Mouse (Mus musculus) kidney, embryonic 16.5 days (tissue): ENCODE data around the gene 4930522H14Rik. TPM values are rescaled to one million over a fixed set of nuclear protein-coding genes. Genes with fewer than 3 reads are reported as not detected.

Source experiments
- ATAC-seq: fragments of 200-750 bp; cut with Nextera tagmentation; 2 replicates; pipeline ENCODE4 v1.8.0; 2017; ENCODE audit warnings: moderate TSS enrichment; ENCODE audit not compliant: low FRiP score, low TSS enrichment
- H3K27ac ChIP-seq: fragments of 300-500 bp; sonication (generic); 2 replicates; pipeline ENCODE4 v1.5.1; 2014; ENCODE audit warnings: low read length
- H3K27me3 ChIP-seq: fragments of 300-500 bp; sonication (generic); 2 replicates; pipeline ENCODE4 v1.6.1; 2014; ENCODE audit warnings: low read length, control low read depth, mixed read lengths; ENCODE audit not compliant: insufficient read depth
- H3K36me3 ChIP-seq: fragments of 300-500 bp; sonication (generic); 2 replicates; pipeline ENCODE4 v1.6.1; 2014; ENCODE audit warnings: low read length, control low read depth, mixed read lengths; ENCODE audit not compliant: insufficient read depth
- H3K4me1 ChIP-seq: fragments of 300-500 bp; sonication (generic); 2 replicates; pipeline ENCODE4 v1.6.1; 2014; ENCODE audit warnings: low read length, control low read depth, mixed read lengths; ENCODE audit not compliant: insufficient read depth
- H3K4me2 ChIP-seq: fragments of 300-500 bp; sonication (generic); replicated peaks from 2 replicates; pipeline ENCODE4 v1.6.1; 2014; ENCODE audit warnings: low read depth, low read length
- H3K4me3 ChIP-seq: fragments of 300-500 bp; sonication (generic); 2 replicates; pipeline ENCODE4 v1.5.1; 2014; ENCODE audit warnings: mild to moderate bottlenecking, low read length
- H3K9ac ChIP-seq: fragments of 300-500 bp; sonication (generic); replicated peaks from 2 replicates; pipeline ENCODE4 v1.6.1; 2014; ENCODE audit warnings: low read length
- H3K9me3 ChIP-seq: fragments of 300-500 bp; sonication (generic); 2 replicates; pipeline ENCODE4 v1.6.1; 2016; ENCODE audit warnings: low read length, control low read depth
- WGBS: fragments of 180-500 bp; shearing (Covaris S2); extraction: QIAGEN DNeasy Blood & Tissue Kit; methylation state at CpG from one replicate; pipeline ENCODE4 v1.1.7; 2014; 5-methylcytosine and 5-hydroxymethylcytosine counted together
- polyA plus RNA-seq: library from polyadenylated mRNA; unstranded; fragments of >200 nt; fragmentation: Nextera tagmentation; extraction: Ambion mirVana; gene quantifications from 2 replicates; pipeline ENCODE4 v1.2.1, GENCODE M21; 2015

The 4930522H14Rik gene
- polyA plus RNA-seq, 1 experiment from 2014 or later, result not detected

DNA sequence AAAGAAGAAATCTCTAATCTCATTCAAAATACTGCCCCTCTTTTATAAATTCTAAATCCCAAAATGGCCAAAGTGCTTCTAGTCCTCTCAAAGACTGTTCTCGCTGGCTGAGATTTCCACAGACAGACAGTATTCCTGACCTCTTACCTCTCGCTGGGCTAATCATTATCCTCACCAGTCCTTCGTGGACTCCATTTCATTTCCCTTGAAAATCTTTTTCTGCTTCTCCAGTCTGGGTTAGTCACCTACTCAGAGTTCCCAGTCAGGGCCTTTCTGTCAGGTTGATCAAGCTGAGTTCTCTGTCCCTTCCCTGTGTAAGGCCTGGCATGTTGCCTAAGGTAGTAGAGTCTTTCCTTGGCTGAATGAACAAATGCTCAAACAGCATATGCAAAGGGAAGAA lies 53.6 kb downstream of the 4930522H14Rik start:
- ATAC-seq, result no peak
- H3K9me3 ChIP-seq, result no peaks in the 10 kb centered on the region
- no peak overlapping the region for H3K9ac ChIP-seq
- 0 out of 2 replicates have a peak, but pooled peaks cover 2% of the 10 kb centered on the region for H3K36me3 ChIP-seq
- H3K4me1 ChIP-seq, result peaks cover 9% of the 10 kb centered on the region
- H3K4me2 ChIP-seq, result no peak overlapping the region
- no peaks in the 10 kb centered on the region for H3K27me3 ChIP-seq
- no peak overlapping the region for H3K4me3 ChIP-seq
- 92% methylated on average over 3 of the region's 3 CpGs for WGBS
- no peak overlapping the region for H3K27ac ChIP-seq

DNA sequence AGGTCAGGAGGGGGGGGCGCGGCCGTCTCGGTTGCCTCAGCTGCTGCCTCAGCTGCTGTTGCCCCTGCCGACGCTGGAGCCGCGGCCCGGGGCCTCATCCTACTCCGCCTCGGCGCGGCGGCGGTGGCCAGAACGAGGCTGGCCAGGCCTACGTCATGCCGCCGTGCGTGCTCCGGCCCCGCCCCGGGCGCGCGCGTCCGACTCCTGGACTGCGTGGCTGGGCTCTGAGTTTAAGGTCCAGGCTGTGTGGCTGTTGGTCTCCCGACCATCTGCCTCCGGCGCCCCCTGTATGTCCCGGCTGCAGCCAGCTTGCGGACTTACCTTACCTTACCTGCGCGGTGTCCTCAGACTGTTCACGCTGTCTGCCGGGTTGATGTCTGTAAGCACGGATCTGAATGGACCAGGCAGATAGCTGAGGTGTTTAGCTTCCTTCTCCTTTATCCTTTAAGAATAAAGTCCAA lies 54.5 kb downstream of the 4930522H14Rik start:
- Histone ChIP-seq H3K27me3 (no peaks in the 10 kb centered on the region), H3K4me3 (peak overlapping the region; percentile 96), H3K36me3 (0 out of 2 replicates have a peak, but pooled peaks cover 5% of the 10 kb centered on the region), H3K27ac (peak overlapping the region; percentile 96), H3K4me1 (peaks cover 9% of the 10 kb centered on the region), H3K9me3 (no peaks in the 10 kb centered on the region), H3K9ac (peak overlapping the region; percentile 98), H3K4me2 (peak overlapping the region; percentile 75)
- WGBS, result under 1% methylated on average over 38 of the region's 39 CpGs
- ATAC-seq, result peak; percentile 100

DNA sequence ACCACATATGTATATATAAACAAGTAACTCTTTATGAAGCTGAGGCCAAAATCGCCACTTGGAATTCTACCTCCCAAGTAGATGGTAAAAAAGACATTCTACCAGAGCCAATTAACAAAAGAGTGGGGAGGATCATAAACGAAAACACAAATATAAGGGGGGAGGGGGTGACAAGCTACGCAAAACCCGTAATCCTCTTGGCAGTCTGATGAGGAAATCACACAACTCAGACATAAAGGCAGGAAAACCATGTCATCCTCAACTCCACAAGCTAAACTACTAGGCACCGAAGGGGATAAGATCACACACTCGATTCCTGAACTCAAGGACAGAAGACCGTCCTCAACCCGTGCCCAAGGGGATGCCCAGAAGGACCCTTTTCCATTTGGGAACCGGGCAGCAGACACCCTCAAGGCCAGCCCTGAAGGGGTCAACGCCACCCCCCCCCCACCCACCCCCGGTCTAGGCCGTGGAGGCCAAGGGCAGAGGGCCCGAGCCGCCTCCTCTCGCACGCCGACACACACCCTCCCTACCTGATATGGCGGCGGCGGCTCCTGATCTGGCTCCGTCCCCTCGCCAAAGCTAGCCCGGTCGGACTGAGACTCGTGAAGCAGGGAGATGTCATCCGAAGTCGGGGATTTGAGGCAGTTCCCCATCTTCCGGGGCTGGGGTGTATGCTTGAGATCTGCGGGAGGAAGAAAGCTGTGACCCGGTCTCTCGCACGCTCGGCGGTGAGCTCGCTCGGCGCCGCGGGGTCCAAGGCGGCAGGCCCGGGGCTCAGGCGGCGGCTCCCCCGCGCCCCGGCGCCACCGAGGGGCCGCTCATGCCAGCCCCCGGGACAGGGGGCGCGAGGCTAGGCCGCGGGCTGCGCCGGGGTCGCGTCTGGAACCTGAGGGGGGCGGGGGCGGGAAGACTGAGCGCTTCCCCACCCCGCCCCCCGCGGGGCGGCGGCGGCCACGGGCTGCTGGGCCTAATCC lies 55.2 kb downstream of the 4930522H14Rik start:
- WGBS, result under 1% methylated on average over 59 of the region's 68 CpGs
- Histone ChIP-seq H3K9ac (peak overlapping the region; percentile 98), H3K27me3 (no peaks in the 10 kb centered on the region), H3K4me3 (peak overlapping the region; percentile 96), H3K27ac (peak overlapping the region; percentile 96), H3K4me1 (peaks cover 9% of the 10 kb centered on the region), H3K9me3 (no peaks in the 10 kb centered on the region), H3K36me3 (0 out of 2 replicates have a peak, but pooled peaks cover 5% of the 10 kb centered on the region), H3K4me2 (peak overlapping the region; percentile 75)
- ATAC-seq, result peak; percentile 68

DNA sequence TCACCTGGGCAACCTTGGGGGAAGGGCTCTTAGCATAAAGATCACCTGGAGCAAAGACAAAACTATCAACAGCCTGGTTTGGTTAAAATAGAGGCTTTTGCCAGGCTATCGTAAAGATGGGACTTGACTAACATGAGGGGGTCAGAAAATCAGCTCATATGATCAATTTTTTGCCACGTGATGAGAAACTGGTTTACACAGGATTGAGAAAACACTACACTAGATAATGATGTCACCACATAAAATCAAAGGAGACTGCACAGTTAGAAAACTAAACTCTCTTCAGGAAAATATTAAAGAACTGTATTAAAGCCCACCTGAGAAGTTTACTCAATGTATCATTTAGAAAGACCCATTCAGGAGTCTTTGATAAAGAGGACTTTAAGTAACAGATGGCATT lies 56.0 kb downstream of the 4930522H14Rik start:
- no peaks in the 10 kb centered on the region for H3K27me3 ChIP-seq
- no peak overlapping the region for H3K27ac ChIP-seq
- H3K4me1 ChIP-seq, result peaks cover 9% of the 10 kb centered on the region
- peak overlapping the region; percentile 75 for H3K4me2 ChIP-seq
- H3K9ac ChIP-seq, result 0 out of 2 replicates have a peak overlapping the region, but pooled peaks have one; percentile 19
- peak overlapping the region; percentile 96 for H3K4me3 ChIP-seq
- no peak for ATAC-seq
- 47% methylated on average over 2 of the region's 2 CpGs for WGBS
- 0 out of 2 replicates have a peak, but pooled peaks cover 5% of the 10 kb centered on the region for H3K36me3 ChIP-seq
- H3K9me3 ChIP-seq, result no peaks in the 10 kb centered on the region

DNA sequence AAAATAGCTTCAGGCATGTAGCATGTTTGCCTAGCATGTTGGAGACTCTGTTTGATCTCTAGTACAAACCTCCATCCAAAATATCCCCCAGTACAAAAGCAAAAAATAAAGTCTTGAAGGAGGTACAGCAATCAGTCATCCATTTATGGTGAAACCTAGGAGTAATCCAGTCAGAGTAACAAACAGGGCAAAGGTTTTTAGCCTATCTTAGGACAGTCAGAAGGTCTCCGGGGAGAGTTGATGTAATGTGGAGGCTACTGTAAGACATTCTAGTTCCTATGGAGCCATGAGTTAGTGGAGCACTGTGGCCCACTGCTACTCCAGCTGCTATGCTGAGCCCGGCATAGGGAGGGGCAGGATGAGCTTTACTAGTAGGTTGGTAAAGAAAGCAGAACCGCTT lies 58.5 kb downstream of the 4930522H14Rik start:
- ATAC-seq, result no peak
- 0 out of 2 replicates have a peak, but pooled peaks cover 5% of the 10 kb centered on the region for H3K36me3 ChIP-seq
- 88% methylated on average over 3 of the region's 3 CpGs for WGBS
- no peak overlapping the region for H3K9ac ChIP-seq
- no peak overlapping the region for H3K27ac ChIP-seq
- H3K9me3 ChIP-seq, result no peaks in the 10 kb centered on the region
- H3K4me3 ChIP-seq, result no peak overlapping the region
- H3K4me2 ChIP-seq, result no peak overlapping the region
- H3K4me1 ChIP-seq, result peaks cover 9% of the 10 kb centered on the region
- no peaks in the 10 kb centered on the region for H3K27me3 ChIP-seq

DNA sequence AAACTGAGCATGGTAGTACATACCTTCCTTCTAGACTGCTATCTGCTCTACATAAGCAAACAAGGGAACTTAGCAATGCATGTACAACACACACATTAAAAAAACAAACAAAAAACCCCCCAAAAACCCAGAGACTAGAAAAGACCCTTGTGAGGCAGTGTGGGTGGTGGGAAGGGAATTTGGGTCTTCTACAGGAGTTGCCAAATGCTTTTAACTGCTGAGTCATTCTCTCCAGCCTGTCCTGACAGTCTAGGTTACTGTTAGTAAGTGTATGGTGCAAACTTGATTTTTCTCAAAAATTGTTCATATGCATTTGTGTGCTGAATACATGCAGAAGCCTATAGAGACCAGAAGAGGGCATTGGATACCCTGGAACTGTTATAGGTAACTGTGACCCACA lies 59.5 kb downstream of the 4930522H14Rik start:
- H3K27me3 ChIP-seq, result no peaks in the 10 kb centered on the region
- no peak for ATAC-seq
- H3K4me3 ChIP-seq, result no peak overlapping the region
- H3K4me2 ChIP-seq, result no peak overlapping the region
- no peak overlapping the region for H3K27ac ChIP-seq
- no peaks in the 10 kb centered on the region for H3K9me3 ChIP-seq
- 0 out of 2 replicates have a peak, but pooled peaks cover 5% of the 10 kb centered on the region for H3K36me3 ChIP-seq
- peaks cover 9% of the 10 kb centered on the region for H3K4me1 ChIP-seq
- no peak overlapping the region for H3K9ac ChIP-seq

DNA sequence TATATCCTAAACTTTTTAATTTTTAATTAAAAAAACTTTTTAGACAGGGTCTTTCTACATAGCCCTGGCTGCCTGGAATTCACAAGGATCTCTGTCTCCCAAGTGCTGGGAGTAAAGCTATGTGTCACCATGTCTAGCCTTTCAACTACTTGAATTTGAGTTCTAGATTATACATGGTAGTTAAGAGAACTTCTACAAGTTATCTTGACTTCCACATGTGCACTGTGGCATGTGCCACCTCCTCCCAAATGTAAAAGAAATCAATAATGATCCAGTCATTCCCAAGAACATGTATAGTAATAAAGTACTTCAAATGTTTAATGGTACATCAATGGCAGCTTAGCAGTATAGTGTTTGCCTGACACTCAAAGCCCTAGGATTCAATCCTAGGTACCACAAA lies 63.4 kb downstream of the 4930522H14Rik start:
- Histone ChIP-seq H3K27ac (no peak overlapping the region), H3K9me3 (no peaks in the 10 kb centered on the region), H3K4me3 (no peak overlapping the region), H3K4me1 (0 out of 2 replicates have a peak, but pooled peaks cover 3% of the 10 kb centered on the region), H3K27me3 (no peaks in the 10 kb centered on the region), H3K36me3 (0 out of 2 replicates have a peak, but pooled peaks cover 5% of the 10 kb centered on the region), H3K9ac (no peak overlapping the region), H3K4me2 (no peak overlapping the region)
- no peak for ATAC-seq

DNA sequence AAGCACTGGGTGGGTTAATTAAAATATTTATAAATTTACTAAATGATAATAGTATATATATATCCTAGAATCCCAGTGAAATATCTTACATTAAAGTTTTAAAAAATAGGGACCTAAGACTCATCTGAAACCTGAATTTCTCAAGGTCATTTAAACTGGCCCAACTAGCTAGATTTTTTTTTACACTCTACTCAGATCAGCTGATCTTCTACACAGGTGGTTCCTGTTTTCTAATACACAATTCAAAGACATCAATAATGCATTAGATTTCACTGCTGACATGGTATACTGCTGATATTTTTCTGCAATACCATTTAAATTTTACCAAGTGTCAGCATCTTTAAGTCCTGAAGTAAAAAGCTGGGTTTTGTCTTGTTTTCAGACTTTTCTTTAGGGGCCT lies 67.2 kb downstream of the 4930522H14Rik start:
- Histone ChIP-seq H3K9me3 (no peaks in the 10 kb centered on the region), H3K27ac (no peak overlapping the region), H3K9ac (no peak overlapping the region), H3K36me3 (no peaks in the 10 kb centered on the region), H3K4me1 (peaks cover 11% of the 10 kb centered on the region; the same call in 1 of the 2 replicates), H3K27me3 (no peaks in the 10 kb centered on the region), H3K4me2 (no peak overlapping the region), H3K4me3 (no peak overlapping the region)
- no peak for ATAC-seq

DNA sequence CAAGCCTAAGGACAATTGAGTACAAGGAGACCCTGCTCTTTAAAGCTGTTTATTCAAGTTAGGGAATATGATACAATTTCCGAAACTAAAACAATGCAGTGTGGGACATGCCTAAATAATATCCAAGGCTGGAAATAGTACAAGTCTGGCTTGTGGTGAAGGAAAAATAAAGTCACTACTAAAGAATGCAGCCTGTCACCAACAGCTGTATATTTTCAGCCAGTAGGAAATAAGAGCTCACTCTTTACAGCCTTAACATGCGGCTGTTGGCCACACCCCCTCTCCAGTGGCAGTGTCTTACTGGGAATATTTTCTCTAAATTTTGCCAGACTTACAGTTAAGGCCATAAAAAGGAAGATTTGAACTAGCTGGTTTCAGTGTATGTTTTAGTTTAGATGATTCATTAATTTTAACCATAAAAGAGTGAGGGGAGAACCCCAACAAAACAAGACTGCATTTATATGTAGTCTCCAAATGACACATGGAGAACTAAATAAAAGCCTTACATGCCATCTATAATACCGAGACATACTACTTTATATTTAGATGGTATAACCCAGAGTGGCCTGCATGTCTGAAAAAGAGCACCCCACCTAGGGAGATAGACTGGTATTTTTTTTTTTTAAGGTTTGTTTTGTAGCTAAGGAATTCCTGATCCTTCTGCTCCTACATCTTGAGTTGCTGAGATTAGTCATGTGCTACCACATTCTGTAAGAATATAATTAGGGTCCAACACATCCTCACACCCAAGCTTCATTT lies 70.5 kb downstream of the 4930522H14Rik start:
- H3K4me3 ChIP-seq, result no peak overlapping the region
- no peaks in the 10 kb centered on the region for H3K27me3 ChIP-seq
- ATAC-seq, result peak; percentile 95
- H3K4me2 ChIP-seq, result peak overlapping the region; percentile 41; the same call in 1 of the 2 replicates
- no peaks in the 10 kb centered on the region for H3K9me3 ChIP-seq
- H3K4me1 ChIP-seq, result peaks cover 11% of the 10 kb centered on the region; the same call in 1 of the 2 replicates
- H3K36me3 ChIP-seq, result peaks cover 3% of the 10 kb centered on the region; the same call in 1 of the 2 replicates
- WGBS, result 24% methylated on average over 3 of the region's 3 CpGs
- peak overlapping the region; percentile 50; the same call in 1 of the 2 replicates for H3K9ac ChIP-seq
- H3K27ac ChIP-seq, result peak overlapping the region; percentile 93
